Mouse (Mus musculus) Muller cell, postnatal 12 days (primary cell): ENCODE measurements at regions not wholly inside any gene's neighbourhood (a gene's known extent, or its start where the extent isn't known, plus 50 kb on each side); places are given as distances from the start of the nearest gene placed in this dataset.

Experiments used
- DNase-seq: peaks from one replicate; pipeline ENCODE4 v3.0.0-alpha.2; 2015; ENCODE audit errors: inconsistent ontology term

- DNase-seq = no peak
These were observed 934.0 kb upstream of the Pcdh20 start for GRCm38 (mm10) chr14:89405011-89405712.

GRCm38 (mm10) chr14:89402568-89403339, 931.6 kb upstream of the Pcdh20 start:
- peak; percentile 67 for DNase-seq

- peak; percentile 27 for DNase-seq
These were observed 886.0 kb upstream of the Pcdh20 start for GRCm38 (mm10) chr14:89357050-89357749.

GRCm38 (mm10) chr14:89347972-89348371, 876.8 kb upstream of the Pcdh20 start:
- peak; percentile 40 for DNase-seq

GRCm38 (mm10) chr14:89325116-89325515, 853.9 kb upstream of the Pcdh20 start:
- peak; percentile 33 for DNase-seq

GRCm38 (mm10) chr14:89308506-89308905, 837.3 kb upstream of the Pcdh20 start:
- no peak for DNase-seq
